Mouse (Mus musculus) frontal cortex, postnatal 25 days (tissue): ENCODE data around the gene Pcx.
A peak's percentile ranks its signal among the peaks of the same experiment; 100 is the strongest.

Source experiments
- DNase-seq, 2 experiments: peaks; one replicate each; pipeline ENCODE4 v3.0.0; 2022; ENCODE audit warnings: low spot score in 2 of 2

Gene Pcx

GRCm38 (mm10) chr19:4509986-4510963 lies at the start of gene Pcx:
Pcx (plus strand) TSS chr19:4510472.
- peak; percentile 94 to 96 for DNase-seq

DNA sequence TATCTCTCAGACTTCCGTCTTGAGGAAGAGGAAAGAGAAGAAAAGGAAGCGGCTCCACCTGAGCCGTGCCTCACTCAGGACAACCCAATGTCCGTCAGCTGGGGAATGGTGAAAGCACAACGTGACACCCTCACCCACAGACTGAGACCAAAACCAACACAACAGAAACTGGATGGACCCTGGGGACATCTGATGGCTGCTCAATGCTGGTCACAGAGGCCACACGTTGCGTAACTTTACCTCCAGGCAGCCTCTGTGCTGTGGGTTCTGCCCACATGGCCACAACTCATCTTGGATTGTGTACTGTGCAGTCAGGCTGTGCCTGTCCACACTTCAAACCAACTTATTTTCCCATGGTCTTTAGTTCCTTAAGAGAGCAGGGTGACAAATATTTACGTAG lies 48.3 kb upstream of the Pcx start:
- no peak for DNase-seq

DNA sequence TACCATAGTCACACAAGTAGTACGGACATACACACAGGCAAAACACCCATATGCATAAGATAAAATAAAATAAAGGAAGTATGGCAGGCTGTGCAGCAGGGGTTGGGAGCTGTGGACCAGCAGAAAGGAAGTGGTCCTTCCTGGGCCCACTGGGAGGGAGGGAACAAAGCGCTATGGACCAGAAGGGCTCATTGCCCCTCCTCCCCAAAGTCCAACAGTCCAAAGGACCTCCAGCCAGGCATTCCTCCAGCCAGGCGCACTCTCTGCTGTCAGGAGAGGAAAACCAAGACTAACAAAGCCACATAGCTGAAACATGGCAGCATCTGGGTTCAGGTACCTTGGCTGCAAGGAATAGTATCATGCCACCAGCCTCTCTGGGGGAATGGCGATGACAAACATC lies 45.6 kb upstream of the Pcx start:
- no peak for DNase-seq

DNA sequence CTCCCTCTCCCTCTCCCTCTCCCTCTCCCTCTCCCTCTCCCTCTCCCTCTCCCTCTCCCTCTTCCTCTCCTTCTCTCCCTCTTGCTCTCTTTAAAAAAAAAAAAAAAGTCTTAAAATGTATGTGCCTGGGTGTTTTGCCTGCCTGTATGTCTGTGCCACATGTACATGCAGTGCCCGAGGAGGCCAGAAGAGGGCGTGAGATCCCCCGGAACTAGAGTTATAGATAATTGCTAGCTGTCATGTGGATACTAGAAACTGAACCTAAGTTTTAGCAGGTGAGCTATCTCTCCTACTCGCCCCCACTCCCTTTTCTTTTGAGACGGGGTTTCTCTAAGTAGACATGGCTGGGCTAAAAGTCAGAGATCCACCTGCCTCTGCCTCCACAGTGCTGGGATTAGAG lies 41.9 kb upstream of the Pcx start:
- no peak for DNase-seq

- no peak for DNase-seq
Observed at GRCm38 (mm10) chr19:4473549-4473948, 36.7 kb upstream of the Pcx start.

GRCm38 (mm10) chr19:4474739-4475138 lies 35.5 kb upstream of the Pcx start:
- no peak for DNase-seq

DNA sequence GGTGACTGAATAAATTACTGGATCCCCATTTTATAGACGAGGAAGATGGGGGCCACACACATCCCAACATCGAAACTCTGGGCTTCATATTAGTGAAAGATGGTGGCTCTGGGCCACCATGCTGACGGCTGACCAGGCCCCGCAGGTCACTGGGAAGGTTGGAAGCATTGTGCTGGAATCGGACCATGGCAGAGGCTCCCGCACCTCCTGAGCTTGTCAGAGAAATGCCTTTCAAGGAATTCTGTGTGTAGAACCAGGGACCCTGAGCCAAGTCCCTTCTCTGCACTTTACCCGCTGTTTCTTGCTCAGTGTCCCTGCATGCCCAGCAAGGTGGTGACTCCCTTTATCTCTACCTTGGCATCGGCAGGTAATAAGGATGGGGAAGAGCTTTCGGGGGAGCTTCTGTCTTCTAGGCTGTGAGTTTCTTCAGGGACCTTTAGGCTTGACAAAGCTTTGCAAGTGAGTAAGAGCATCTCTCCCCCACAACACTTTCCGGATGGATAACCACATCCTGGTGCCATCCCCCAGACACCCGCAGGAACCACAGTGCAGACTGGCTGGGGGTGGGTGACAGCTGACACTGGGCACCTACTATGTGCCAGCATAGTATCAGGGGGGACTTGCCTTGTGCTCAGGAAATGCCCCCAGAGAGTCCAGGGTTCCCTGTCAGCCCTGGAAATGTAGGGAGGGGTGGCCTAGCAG lies 34.9 kb upstream of the Pcx start:
- no peak for DNase-seq

- DNase-seq: peak in 1 of 2 experiments; percentile 34
Observed at GRCm38 (mm10) chr19:4476601-4477257, 33.5 kb upstream of the Pcx start.

- peak in 1 of 2 experiments; percentile 46 for DNase-seq
Observed at GRCm38 (mm10) chr19:4477345-4478189, 32.7 kb upstream of the Pcx start, which contains the start of gene Syt12. Syt12 (minus strand) TSS chr19:4477447.

GRCm38 (mm10) chr19:4478190-4478516 lies 32.1 kb upstream of the Pcx start:
- no peak for DNase-seq

GRCm38 (mm10) chr19:4480041-4480440 lies 30.2 kb upstream of the Pcx start:
- no peak for DNase-seq

GRCm38 (mm10) chr19:4481326-4481725 lies 28.9 kb upstream of the Pcx start:
- no peak for DNase-seq

DNA sequence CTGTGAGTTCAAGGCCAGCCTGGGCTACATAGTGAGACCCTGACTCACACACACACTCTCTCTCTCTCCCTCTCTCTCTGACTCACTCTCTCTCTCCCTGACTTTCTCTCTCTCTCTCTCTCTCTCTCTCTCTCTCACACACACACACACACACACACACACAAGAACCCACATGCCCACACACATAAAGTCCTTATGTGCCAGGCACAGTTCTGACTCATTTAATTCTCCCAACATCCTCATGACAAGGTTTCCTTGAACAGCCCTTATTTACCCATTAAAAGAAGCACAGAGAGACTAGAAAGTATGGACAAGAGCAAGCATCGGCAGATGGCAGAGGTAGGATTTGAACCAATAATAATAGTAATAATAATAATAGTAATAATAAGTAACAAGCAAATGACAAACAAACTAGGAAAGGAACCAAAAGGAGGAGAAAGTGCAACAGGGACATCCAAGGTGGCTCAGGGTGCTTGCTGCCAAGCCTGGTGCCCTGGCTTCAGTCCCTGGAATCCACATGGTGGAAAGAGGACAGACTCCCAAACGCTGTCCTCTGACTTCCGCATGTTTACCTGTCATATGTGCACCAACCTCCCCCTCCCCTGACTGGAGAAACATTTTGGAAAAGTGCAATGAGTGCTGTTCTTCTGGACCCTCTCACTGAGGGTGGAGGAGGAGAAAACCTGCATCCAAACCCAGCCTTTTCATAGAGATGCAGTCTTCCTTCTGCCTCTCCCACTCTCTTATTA lies 28.0 kb upstream of the Pcx start:
- no peak for DNase-seq

DNA sequence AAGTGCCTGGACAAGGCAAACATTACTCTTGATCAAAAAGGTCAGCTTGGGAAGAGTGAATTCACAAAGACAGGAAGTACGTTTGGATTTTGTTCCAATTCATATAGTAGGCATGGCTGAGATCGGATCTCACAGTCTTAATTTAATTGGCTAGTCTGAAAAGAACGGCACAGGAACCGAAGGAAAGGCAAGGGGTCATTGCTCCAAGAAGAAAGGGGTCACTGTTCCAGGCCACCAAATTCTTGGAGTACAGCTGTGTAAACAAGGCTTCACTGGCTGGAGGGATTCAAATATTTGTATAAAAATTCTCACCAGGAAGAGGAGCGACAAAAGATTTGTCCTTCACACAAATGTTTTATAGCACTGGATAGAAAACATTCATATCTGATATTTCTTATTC lies 25.3 kb upstream of the Pcx start:
- no peak for DNase-seq

DNA sequence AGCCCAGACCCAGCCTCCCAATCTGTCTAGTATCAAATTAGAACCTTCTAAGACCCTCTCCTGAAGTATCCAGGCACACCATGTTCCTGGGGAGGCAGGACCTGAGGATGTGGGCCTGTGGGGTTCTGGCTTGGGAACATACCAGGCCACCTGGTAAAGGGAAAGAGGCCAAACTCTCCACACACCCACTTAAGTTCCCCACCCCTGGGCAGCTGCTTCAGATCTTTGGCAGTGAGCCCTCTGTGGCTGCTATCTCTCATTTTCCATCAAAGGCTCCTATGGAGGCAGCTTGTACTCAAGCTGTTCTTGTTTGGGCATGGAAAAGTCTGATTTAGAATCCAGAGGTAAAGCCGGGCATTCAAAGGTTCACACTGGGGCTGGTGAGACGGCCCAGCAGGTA lies 22.4 kb upstream of the Pcx start:
- no peak for DNase-seq

DNA sequence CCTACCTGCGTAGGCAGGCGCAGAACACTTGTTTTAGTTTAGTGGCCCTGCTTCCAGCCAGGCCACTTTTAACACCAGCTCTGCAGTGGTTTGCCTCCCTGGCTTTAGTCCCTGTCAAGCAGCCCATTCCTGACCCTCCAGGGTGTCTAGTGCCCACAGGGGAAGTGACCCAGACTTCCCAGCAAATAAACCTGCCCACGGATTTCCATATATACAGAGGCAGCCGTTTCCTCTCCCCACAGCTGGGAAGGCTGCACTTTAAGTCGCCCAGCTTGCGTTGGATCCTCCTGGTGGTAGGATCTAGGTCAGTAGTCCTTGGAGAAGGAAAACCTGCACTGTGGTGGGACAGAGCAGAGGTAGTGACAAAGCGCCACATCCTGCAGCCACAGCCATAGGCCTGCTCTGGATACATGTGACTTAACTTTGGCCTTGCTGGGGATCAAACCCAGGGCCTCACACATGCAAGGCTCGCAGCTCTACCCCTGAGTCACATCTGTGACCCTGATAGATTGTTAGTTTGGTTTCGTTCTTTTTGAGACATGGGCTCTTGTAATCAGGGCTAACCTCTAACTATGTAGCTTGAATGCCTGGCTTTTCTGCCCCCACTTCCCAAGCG lies 19.1 kb upstream of the Pcx start:
- DNase-seq: no peak

GRCm38 (mm10) chr19:4492526-4493296 lies 17.6 kb upstream of the Pcx start:
- DNase-seq: no peak

- no peak for DNase-seq
Observed at GRCm38 (mm10) chr19:4494707-4495106, 15.6 kb upstream of the Pcx start.

DNA sequence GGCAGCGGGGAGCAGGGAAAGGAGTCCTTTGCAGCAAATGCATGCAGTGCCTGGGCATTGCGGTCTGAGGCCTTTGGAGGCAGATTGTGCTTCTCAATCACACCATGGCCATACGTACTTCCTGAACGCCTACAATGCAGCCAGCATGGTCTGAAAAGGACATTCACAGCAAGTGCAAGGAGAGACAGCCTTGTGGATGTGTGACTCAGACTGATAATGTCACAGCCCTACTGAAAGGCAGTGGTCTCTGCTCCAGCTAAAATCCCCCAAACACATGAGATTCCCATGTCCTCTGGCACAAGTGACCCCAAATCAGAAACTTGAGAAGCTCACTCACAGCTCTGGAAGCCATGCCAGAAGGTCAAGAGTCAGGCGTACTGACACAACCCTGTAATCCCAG lies 14.5 kb upstream of the Pcx start:
- no peak for DNase-seq
